Mouse (Mus musculus): Measurements from ENCODE around the gene Fahd1. TPM values are rescaled to one million over a fixed set of nuclear protein-coding genes. Genes with fewer than 3 reads are reported as not detected.

Gene Fahd1
- polyA plus RNA-seq (2014; fragmentation: Nextera tagmentation; extraction: Ambion mirVana), result 21.7 and 23.0 TPM in 2 replicates

GRCm38 (mm10) chr17:24850065-24850772 is at the start of gene Fahd1:
Fahd1 (minus strand) TSS chr17:24850364.
- no peaks in the 10 kb centered on the region; the same call in 1 of the 2 replicates for H3K27me3 ChIP-seq (ENCODE audit: control insufficient read depth, insufficient read depth, low read length)
- WGBS, result under 1% methylated on average over 58 of the region's 58 CpGs
- H3K4me1 ChIP-seq (ENCODE audit: control insufficient read depth, insufficient read depth, low read length), result peaks cover 3% of the 10 kb centered on the region; the same call in 1 of the 2 replicates
- H3K9me3 ChIP-seq (replicated peaks; ENCODE audit: control insufficient read depth, low read length), result no peaks in the 10 kb centered on the region
- ATAC-seq (replicated peaks; ENCODE audit: insufficient number of reproducible peaks, low FRiP score, low TSS enrichment, low read depth), result peak; percentile 99
- H3K9ac ChIP-seq (replicated peaks; ENCODE audit: low read length), result peak within 1 kb of the TSS; percentile 69
- DNase-seq (ENCODE audit: low spot score), result peak; percentile 98
- H3K4me2 ChIP-seq (ENCODE audit: low read depth, low read length), result peak within 1 kb of the TSS; percentile 94
- peak within 1 kb of the TSS; percentile 72 for H3K27ac ChIP-seq (replicated peaks; ENCODE audit: low read depth, low read length)
- peak within 1 kb of the TSS; percentile 80 for H3K4me3 ChIP-seq (ENCODE audit: low read depth, low read length)
- no peaks in the 10 kb centered on the region for H3K36me3 ChIP-seq (replicated peaks; ENCODE audit: control insufficient read depth, insufficient read depth, low read depth, low read length)

- Histone ChIP-seq H3K9me3 (replicated peaks; ENCODE audit: control insufficient read depth, low read length) (no peaks in the 10 kb centered on the region), H3K9ac (replicated peaks; ENCODE audit: low read length) (no peak overlapping the region), H3K27ac (replicated peaks; ENCODE audit: low read depth, low read length) (no peak overlapping the region), H3K36me3 (replicated peaks; ENCODE audit: control insufficient read depth, insufficient read depth, low read depth, low read length) (peaks cover 33% of the 10 kb centered on the region), H3K27me3 (ENCODE audit: control insufficient read depth, insufficient read depth, low read length) (no peaks in the 10 kb centered on the region), H3K4me3 (ENCODE audit: low read depth, low read length) (no peak overlapping the region), H3K4me2 (ENCODE audit: low read depth, low read length) (no peak overlapping the region), H3K4me1 (ENCODE audit: control insufficient read depth, insufficient read depth, low read length) (peaks cover 7% of the 10 kb centered on the region)
- no peak for ATAC-seq (replicated peaks; ENCODE audit: insufficient number of reproducible peaks, low FRiP score, low TSS enrichment, low read depth)
- WGBS, result 85% methylated on average over 5 of the region's 5 CpGs
- DNase-seq (ENCODE audit: low spot score), result no peak
Measured at GRCm38 (mm10) chr17:24899153-24899552, 49.0 kb upstream of the Fahd1 start.

- Histone ChIP-seq H3K4me1 (ENCODE audit: control insufficient read depth, insufficient read depth, low read length) (peaks cover 9% of the 10 kb centered on the region), H3K9ac (replicated peaks; ENCODE audit: low read length) (no peak overlapping the region), H3K27me3 (ENCODE audit: control insufficient read depth, insufficient read depth, low read length) (no peaks in the 10 kb centered on the region), H3K9me3 (replicated peaks; ENCODE audit: control insufficient read depth, low read length) (no peaks in the 10 kb centered on the region), H3K27ac (replicated peaks; ENCODE audit: low read depth, low read length) (no peak overlapping the region), H3K4me2 (ENCODE audit: low read depth, low read length) (no peak overlapping the region), H3K4me3 (ENCODE audit: low read depth, low read length) (no peak overlapping the region), H3K36me3 (replicated peaks; ENCODE audit: control insufficient read depth, insufficient read depth, low read depth, low read length) (peaks cover 32% of the 10 kb centered on the region)
- DNase-seq (ENCODE audit: low spot score), result no peak
- 84% methylated on average over 4 of the region's 4 CpGs for WGBS
- ATAC-seq (replicated peaks; ENCODE audit: insufficient number of reproducible peaks, low FRiP score, low TSS enrichment, low read depth), result no peak
Measured at GRCm38 (mm10) chr17:24898041-24898854, 48.1 kb upstream of the Fahd1 start.

GRCm38 (mm10) chr17:24897600-24897999 is 47.4 kb upstream of the Fahd1 start:
- WGBS, result 86% methylated on average over 4 of the region's 4 CpGs

GRCm38 (mm10) chr17:24896993-24897269 is 46.8 kb upstream of the Fahd1 start:
- peaks cover 26% of the 10 kb centered on the region for H3K36me3 ChIP-seq (replicated peaks; ENCODE audit: control insufficient read depth, insufficient read depth, low read depth, low read length)
- ATAC-seq (replicated peaks; ENCODE audit: insufficient number of reproducible peaks, low FRiP score, low TSS enrichment, low read depth) (no peak), DNase-seq (ENCODE audit: low spot score) (no peak)
- peak overlapping the region; percentile 89 for H3K4me3 ChIP-seq (ENCODE audit: low read depth, low read length)
- no peaks in the 10 kb centered on the region for H3K9me3 ChIP-seq (replicated peaks; ENCODE audit: control insufficient read depth, low read length)
- H3K4me1 ChIP-seq (ENCODE audit: control insufficient read depth, insufficient read depth, low read length), result peaks cover 9% of the 10 kb centered on the region
- no peak overlapping the region for H3K27ac ChIP-seq (replicated peaks; ENCODE audit: low read depth, low read length)
- H3K4me2 ChIP-seq (ENCODE audit: low read depth, low read length), result peak overlapping the region; percentile 95
- 46% methylated on average over 11 of the region's 11 CpGs for WGBS
- H3K27me3 ChIP-seq (ENCODE audit: control insufficient read depth, insufficient read depth, low read length), result no peaks in the 10 kb centered on the region
- peak overlapping the region; percentile 84 for H3K9ac ChIP-seq (replicated peaks; ENCODE audit: low read length)

More at GRCm38 (mm10) chr17:24897600-24897999, 47.4 kb upstream of the Fahd1 start:
- ATAC-seq (replicated peaks; ENCODE audit: insufficient number of reproducible peaks, low FRiP score, low TSS enrichment, low read depth) (no peak), DNase-seq (ENCODE audit: low spot score) (no peak)
- Histone ChIP-seq H3K4me2 (ENCODE audit: low read depth, low read length) (no peak overlapping the region; the same call in 1 of the 2 replicates), H3K9me3 (replicated peaks; ENCODE audit: control insufficient read depth, low read length) (no peaks in the 10 kb centered on the region), H3K9ac (replicated peaks; ENCODE audit: low read length) (no peak overlapping the region), H3K36me3 (replicated peaks; ENCODE audit: control insufficient read depth, insufficient read depth, low read depth, low read length) (peaks cover 26% of the 10 kb centered on the region), H3K4me1 (ENCODE audit: control insufficient read depth, insufficient read depth, low read length) (peaks cover 9% of the 10 kb centered on the region), H3K27ac (replicated peaks; ENCODE audit: low read depth, low read length) (no peak overlapping the region), H3K4me3 (ENCODE audit: low read depth, low read length) (peak overlapping the region; percentile 89; the same call in 1 of the 2 replicates), H3K27me3 (ENCODE audit: control insufficient read depth, insufficient read depth, low read length) (no peaks in the 10 kb centered on the region)

GRCm38 (mm10) chr17:24896241-24896992 is 46.3 kb upstream of the Fahd1 start, which contains the start of gene Nme3:
Nme3 (plus strand) TSS chr17:24896500.
- H3K4me2 ChIP-seq (ENCODE audit: low read depth, low read length), result peak within 1 kb of the TSS; percentile 95
- WGBS, result 2% methylated on average over 50 of the region's 50 CpGs
- no peaks in the 10 kb centered on the region for H3K9me3 ChIP-seq (replicated peaks; ENCODE audit: control insufficient read depth, low read length)
- peak within 1 kb of the TSS; percentile 89 for H3K4me3 ChIP-seq (ENCODE audit: low read depth, low read length)
- peak within 1 kb of the TSS; percentile 62; the same call in 1 of the 2 replicates for H3K27ac ChIP-seq (replicated peaks; ENCODE audit: low read depth, low read length)
- H3K27me3 ChIP-seq (ENCODE audit: control insufficient read depth, insufficient read depth, low read length), result no peaks in the 10 kb centered on the region
- peak; percentile 77 for DNase-seq (ENCODE audit: low spot score)
- H3K4me1 ChIP-seq (ENCODE audit: control insufficient read depth, insufficient read depth, low read length), result peaks cover 9% of the 10 kb centered on the region
- ATAC-seq (replicated peaks; ENCODE audit: insufficient number of reproducible peaks, low FRiP score, low TSS enrichment, low read depth), result peak; percentile 58
- H3K9ac ChIP-seq (replicated peaks; ENCODE audit: low read length), result peak within 1 kb of the TSS; percentile 84
- H3K36me3 ChIP-seq (replicated peaks; ENCODE audit: control insufficient read depth, insufficient read depth, low read depth, low read length), result peaks cover 26% of the 10 kb centered on the region

- no peaks in the 10 kb centered on the region for H3K27me3 ChIP-seq (ENCODE audit: control insufficient read depth, insufficient read depth, low read length)
- H3K4me2 ChIP-seq (ENCODE audit: low read depth, low read length), result peak overlapping the region; percentile 95
- peak overlapping the region; percentile 84 for H3K9ac ChIP-seq (replicated peaks; ENCODE audit: low read length)
- H3K4me1 ChIP-seq (ENCODE audit: control insufficient read depth, insufficient read depth, low read length), result peaks cover 9% of the 10 kb centered on the region
- DNase-seq (ENCODE audit: low spot score) (no peak), ATAC-seq (replicated peaks; ENCODE audit: insufficient number of reproducible peaks, low FRiP score, low TSS enrichment, low read depth) (no peak)
- H3K36me3 ChIP-seq (replicated peaks; ENCODE audit: control insufficient read depth, insufficient read depth, low read depth, low read length), result peaks cover 20% of the 10 kb centered on the region
- H3K27ac ChIP-seq (replicated peaks; ENCODE audit: low read depth, low read length), result peak overlapping the region; percentile 62; the same call in 1 of the 2 replicates
- no peaks in the 10 kb centered on the region for H3K9me3 ChIP-seq (replicated peaks; ENCODE audit: control insufficient read depth, low read length)
- peak overlapping the region; percentile 89 for H3K4me3 ChIP-seq (ENCODE audit: low read depth, low read length)
- WGBS, result 13% methylated on average over 23 of the region's 23 CpGs
Measured at GRCm38 (mm10) chr17:24895571-24896240, 45.5 kb upstream of the Fahd1 start.

All from embryonic facial prominence, embryonic 11.5 days (tissue).